Mouse (Mus musculus) lung, postnatal 14 days (tissue): ENCODE measurements around the gene Nfix.
"Not testable (repeated sequence)": the region's sequence is repeated elsewhere in the genome, so short reads cannot be mapped to it uniquely, and the experiment has no call there.

Source experiments
- DNase-seq: peaks from one replicate; pipeline ENCODE4 v3.0.0; 2021

Gene Nfix

DNA sequence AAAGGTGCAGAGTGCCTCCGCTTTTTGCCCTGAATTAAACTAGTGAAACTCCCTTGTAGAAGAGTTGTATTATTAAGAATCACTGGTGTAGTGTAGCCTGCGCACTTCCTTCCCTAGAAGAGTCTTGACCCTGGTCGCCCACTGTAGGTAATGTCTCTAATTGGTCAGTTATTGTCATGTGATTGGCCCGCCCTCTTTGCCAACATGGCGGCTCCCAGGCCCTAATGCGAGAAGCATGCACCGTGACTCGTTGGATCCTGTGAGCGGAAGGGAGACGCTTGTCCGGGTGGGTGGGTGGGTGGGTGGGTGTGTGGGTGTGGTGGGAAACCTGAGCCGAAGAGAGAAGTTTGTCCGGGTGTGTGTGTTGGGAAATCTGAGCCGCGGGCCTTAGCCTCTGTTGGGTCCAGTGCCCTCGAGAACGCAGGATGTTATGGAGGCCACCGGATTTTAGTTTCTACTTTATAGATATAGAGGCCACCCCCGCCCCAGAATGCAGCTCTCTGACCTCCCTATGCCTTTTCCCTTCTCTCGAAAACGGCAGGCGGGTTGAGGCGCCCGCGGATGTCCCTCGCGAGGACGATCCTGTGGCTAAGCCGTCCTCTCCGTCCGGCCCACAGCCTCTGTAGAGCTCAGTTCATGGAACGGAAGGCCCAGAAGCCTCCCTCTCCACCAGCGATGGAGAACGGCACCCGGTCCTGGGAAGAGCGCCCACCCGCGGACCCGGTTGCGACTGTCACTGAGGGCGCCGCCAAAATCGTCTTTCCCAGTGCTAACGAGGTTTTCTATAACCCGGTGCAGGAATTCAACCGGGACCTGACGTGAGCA, 110.8 kb downstream of the Nfix start:
- DNase-seq = peak; percentile 89

DNA sequence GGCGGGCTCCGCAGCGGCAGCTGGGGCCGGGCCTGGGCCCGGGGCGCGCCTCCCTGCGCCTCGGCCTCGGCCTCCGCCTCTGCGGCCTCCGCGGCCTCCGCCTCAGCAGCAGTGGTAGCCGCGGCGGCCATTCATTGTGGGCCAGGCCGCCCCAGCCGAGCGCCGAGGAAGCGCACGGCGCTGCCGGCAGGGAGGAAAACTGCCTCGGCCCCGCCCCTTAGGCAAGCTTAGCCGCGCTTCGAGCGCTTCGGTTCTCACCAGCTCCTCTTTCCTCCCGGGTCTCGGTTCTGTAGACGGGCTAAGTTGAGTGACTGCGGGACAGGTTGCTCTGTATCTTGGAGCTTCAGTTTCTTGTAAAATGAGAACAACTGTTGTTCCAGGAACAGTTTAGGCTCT, 112.4 kb downstream of the Nfix start, which contains the start of gene Nacc1:
Gene Nacc1, minus strand, starts transcription at position 158 of the 396 bp plus-strand sequence.
- peak; percentile 90 for DNase-seq

DNA sequence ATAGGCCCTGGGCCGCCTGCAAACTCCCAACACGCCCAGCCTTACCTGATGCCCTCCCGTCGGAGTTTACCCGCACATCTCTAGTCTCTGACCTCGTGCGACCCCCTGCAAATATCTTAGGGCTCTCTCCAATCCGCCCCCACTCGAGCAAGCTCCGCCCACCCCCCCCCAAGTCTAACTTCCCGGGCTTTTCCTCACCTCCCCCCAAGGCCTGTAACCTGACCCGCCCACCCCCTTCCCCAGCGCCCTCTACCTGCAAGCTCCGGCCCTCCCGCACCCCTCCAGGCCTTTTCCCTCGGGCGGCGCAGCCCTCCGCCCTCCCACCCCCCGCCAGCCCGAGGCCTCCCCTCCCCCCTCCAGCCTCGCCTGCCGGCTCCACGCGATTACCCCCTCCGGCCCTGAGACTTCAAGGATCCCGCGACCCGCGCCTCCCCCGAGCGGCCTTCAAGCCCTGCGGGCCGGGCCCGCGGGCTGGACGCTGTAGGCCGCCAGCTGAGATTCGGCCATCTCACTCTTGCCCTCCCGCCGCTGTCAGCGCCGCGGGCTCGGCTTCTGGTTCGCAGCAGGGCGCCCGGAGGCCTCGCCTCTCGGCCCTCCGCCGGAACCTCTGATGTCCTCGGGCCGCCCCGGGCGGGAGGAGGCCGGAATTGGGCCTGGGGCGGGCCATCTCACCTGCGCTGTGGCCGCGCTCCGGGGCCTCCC, 113.0 kb downstream of the Nfix start:
- DNase-seq = no peak

DNA sequence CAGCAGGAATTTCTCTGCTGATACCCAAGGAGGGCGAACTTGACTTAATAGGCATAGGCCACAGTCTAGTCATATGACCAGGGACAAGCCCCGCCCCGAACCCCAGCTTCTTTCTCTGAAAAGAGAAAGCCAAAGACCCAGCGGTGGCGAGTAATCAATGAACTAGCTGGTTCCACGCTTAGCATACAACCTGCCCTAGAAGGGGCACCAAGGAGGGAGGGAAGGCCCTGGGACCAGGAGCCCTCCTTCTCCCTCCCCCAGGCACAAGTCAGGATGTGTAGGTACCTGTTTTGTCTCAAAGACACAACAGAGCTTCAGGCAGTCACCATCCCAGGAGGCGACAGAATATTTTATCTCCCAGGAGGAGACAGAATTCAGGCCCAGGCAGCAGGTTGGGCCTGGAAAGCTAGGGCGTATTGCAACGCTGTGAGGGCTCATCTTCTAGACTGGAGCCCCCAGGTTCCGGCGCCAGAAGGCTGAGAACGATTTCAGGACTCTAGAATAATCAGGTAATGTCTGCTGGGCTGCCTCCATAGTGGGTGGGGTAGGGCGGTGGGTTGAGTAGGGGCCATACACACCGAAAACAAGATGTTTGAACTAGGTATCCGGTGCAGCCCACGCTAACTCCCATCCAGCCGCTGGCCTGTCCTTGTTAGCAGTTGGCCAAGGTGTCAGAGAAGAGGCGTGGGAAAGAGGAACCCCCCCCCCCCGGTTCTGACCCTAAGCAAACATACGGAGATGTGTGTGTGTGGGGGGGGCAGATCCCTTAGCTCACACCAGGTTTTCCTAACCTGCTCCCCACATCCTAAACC, 113.7 kb downstream of the Nfix start, which contains the start of gene Trmt1:
Gene Trmt1, plus strand, starts transcription at position 117 of the 812 bp plus-strand sequence.
- peak; percentile 37 for DNase-seq

DNA sequence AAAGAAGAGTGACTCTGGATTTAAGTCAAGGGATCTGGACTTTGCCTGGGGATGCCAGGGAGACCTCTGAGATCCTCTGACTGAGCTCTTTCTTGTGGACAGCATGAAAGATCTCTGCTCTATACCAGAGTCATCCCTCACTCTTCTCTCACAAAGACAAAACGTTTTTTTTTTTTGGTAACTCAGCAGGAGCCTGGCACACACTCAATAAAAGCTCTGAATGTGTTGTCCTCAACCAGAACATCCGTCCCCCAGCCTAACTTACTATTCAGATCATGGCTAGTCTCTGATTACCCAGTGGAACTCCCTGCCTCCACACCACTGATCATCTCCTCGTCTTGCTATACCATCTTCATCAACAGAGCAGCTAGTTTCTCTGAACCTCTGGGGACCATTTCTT, 115.6 kb downstream of the Nfix start:
- no peak for DNase-seq

DNA sequence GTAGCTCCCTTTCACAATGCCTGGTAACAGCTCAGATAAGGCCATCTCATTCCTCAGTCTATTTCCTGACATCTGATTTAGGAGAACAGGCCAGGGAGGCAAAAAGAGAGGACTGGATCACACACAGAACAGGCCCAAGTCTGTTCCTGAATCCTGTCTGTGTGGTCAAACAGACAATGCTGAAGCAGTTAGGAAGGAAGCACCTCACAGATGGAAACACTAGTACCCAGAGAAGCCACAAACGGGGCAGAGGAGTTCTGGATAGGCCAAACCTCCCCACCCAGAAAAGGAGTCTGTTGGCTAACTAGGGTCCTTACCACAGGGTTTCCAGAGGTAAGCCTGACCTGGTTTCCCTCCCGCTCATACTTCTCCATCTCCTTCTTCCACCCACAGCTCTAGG, 117.9 kb downstream of the Nfix start:
- no peak for DNase-seq

DNA sequence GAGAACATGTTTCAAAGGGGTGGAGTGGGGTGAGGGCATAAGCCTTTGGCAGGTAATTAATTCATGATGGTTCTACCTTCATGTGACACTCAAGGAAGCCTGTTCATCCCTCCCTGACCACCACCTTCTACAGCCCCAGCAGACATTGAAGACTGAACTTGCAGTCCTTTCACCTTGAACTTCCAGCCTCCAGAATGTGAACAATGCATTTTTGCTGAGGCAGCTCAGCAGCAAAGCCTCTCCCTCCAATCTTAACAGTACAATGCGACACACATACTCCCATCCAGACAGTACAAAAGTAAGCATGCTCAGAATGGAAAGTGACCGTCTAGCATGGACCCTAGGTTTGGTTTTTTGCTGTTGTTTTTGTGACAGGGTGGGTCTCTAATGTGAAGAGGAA, 118.7 kb downstream of the Nfix start:
- no peak for DNase-seq

DNA sequence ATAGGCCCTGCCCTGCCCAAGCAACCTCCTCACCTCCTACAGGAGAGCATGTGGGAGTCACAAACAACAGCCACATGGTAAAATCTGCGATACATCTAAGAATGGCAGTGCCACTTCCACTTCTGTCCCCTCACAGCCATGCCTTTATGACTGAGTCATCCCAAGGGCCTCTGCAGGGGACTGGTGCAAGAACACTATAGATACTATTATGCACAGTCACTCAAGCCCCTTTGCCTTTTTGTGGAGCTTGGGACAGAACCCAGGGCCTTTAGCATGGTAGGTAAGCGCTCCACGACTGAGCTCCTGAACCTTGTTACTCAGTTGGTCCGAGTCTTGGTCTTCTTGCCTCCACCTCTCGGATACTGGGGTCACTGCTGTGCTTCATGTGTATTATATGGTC, 122.8 kb downstream of the Nfix start:
- DNase-seq = no peak

DNA sequence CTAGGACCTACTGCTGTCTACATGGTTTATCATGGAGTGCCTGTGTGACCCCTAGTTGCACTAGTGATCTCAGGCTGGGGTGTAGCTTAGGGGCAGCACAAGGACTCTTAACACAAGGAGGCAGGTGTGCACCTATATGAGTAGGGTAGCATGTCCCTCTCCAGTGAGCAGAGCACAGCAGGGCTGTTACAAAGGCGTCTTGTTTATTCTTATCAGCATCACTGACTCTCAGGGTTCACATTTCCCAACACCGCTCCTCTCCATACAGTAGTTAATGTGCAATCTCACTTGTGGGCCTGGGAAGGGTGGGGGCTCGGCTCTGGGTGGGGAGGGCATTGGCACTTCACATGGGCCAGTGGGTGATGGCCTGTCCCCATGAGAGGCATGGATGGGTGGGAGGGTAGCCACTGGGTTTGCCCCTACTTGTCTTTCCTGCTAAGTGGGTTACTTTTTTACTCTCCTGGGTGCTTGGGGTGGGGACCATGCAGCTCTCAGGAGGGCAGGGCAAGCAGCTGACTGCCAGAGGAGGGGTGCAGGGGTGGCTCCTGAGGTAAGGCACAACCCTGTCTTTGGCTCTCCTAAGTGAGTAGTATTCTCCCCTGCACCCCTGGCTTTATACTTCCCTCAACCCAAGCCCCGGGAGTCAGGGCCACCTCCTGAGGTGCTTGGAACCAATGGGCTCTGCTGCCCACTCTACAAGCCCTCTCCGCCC, 129.7 kb downstream of the Nfix start:
- DNase-seq = not testable (repeated sequence)

DNA sequence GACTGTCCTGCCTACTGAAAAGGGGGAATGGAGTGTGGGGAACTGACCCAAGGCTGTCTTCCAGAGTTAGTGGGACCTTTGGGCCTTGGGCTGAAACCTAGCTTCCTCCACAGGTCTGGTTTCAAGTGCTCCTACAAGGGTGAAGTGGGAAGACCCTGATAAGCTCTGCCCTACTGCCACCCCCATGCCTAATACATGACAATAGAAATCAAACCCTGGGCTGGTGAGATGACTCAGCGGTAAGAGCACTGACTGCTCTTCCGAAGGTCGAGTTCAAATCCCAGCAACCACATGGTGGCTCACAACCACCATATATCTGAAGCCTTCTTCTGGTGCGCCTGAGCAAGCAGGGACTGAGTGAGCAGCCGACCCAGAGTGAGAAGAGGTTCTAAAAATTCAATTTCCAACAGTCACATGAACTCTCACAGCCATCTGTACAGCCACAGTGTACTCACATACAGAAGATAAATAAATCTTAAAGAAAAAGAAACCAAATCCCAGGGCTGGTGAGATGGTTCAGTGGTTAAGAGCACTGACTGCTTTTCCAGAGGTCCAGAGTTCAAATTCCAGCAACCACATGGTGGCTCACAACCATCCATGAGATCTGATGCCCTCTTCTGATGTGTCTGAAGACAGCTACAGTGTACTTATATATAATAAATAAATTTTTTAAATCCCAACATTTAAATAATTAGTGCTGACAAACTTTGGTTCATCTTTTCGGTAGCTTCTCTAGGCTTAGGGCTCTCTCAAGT, 131.2 kb downstream of the Nfix start:
- DNase-seq = no peak

DNA sequence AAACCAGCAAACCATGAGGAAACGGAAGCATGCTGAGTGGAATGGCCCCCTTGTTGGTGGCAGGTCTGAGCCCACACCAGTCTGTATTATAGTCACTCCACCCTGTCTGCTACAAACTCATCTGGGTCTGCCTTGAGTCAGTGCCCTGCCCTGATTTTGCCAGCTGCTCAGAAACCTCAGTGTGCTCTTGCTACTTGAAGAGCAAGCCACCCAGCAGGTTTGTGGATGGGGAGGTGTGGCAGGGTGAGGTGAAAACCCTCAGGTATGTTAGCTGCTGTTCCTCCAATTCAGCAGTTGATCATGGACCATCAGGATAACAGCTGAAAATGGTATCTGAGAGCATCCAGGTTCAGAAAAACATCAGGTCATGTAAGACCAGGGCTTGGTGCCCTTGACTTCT, 132.1 kb downstream of the Nfix start:
- DNase-seq = no peak

DNA sequence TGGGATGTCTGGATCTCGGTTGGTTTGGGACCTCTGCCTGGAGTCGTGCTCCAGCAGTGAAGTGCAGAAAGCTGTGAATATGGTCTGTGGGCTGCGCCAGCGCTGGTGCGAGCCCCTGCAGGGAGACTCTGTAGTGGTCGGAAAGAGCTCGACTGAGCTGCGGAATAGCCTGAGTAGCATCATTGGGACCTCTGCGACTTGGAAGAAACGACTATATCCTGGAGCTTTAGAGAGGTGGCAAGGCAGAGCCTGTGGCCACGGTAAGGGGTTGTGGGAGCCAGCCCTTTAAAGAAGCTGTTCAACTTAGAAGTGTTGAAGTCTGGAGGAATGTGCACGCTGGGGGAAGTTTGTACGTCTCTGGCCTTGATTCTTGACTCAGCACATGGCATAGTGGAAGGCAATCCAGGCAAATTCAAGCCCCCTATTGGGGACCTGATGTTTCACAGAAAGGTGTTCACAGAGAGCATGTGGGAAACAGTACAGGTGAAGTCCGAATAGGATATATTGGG, 134.7 kb downstream of the Nfix start:
- DNase-seq = no peak

DNA sequence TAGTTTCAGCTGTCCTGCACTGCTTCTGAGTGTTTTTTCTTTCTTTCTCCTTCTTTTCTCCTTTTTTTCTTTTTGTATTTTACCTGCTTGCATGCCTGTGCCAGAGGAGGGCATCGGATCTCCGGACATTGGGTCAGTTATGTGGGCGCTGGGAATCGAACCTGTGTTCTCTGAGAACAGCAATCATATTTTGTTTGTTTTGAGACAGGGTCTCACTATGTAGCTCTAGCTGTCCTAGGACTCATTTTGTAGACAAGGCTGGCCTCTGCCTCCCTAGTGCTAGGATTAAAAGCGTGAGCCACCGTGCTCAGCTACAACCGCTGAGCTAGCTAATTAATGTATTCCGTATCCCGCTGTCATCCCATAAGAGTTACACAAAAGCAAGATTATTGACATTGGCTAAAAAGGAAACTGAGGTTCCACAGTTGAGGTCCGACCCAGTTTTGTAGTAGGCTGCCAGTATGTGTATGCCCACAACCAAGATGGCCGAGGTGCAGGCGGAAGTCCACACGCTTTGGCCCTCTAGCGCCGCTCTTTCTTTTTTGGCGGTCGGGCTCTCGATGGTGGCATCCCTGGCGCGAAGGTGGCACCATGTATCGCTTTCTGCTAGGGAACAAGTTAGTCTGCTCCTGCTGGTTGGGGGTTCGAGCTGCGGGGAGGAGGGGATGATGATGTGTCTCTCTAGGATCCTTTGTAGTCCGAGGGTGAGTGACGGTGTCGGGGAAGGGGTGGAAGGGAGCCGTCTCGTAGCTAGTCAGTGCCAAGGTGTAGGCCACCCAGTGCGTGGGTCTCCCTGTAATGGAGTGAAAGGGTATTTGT, 135.4 kb downstream of the Nfix start:
- DNase-seq = peak; percentile 81

DNA sequence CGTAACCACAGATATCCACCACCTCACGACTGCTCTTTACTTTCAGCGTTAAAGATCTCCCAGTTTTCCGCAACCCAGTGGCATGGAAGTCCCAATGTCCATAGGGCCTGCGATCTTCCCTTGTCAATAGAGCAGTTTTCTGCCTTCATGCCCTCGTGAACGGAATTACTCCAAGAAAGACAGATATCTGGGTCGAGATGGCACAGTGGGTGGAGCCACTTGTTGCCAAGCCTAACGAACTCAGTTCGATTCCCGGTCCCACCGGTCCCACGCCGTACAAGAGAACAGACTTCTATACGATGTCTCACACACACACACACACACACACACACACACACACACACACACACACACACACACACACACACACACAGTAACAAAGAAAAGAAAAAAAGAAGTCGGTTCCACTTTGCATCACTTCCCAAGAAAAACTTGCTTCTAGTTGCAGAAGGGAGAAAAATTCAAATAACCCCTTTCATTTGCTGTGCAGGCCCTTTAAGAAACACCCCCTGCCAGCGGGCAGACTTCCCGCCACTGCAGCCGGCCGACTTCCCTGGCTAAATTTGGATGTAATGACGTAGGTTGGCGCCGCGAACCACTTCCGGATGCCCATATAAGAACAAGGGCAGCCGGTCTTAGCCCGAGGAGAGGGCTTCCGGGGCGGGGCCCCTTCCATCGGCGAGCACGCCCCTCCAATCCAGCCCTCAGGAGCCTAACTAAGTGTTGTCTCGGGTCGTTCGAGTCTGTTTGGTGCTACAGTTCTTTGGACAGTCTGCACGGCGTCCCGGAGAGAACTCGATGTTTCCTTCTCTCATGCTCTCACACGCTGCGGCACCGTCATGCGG, 136.4 kb downstream of the Nfix start:
- DNase-seq = peak; percentile 98

DNA sequence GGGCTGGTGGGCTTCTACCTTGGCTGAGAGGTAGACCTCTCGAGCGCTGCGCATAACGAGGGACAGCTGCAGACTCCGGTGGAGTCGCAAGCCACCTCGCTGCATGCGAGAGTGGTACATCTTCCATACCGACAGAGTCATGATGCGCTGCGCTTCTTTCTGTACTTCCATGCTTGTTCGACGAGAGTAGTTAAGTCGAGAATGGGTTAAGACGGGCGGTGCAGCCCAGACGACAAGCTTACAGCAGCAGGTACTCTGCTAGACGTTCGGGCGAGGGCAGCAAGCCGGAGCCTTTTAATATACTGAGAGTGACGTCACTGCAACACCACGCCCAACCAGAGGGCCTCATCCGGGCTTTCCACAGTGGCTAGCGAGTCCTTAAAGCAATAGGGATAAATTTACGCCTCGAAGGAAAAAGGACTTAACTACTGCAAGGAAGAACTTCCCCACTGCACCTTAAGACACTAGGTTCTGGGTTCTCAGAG, 137.5 kb downstream of the Nfix start, which contains the start of gene Ier2:
Gene Ier2, minus strand, starts transcription at position 272 of the 485 bp plus-strand sequence.
- DNase-seq = peak; percentile 97

DNA sequence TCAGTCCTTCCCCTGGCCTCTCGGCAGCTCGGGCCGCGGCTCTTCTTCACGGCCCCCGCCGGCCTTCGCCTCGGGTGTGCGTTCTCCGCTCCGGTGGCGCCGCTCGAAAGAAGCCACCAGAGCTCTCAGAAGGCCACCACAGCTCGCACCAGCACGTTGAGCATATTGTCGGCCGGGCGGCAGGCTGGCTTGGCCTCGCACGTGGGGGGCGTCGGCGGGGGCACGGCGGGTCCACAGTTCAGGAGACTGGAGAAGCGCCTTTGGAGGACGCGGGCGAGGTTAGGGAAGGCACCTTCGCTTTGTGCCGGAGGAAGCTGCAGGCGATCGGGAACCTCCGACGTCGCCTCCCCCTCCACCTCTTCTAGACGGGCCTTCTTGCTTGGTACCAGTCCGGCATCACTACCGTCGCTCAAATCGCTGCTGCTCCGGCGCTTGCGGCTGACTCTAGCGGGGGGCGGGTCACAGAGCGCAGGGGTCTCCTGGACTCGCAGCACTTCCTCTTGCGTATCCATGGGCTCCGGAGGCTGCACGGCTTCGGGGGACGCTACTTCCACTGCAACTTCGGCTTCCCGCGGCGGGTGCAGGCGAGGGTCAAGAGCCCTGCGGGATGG, 138.1 kb downstream of the Nfix start:
- peak; percentile 50 for DNase-seq

DNA sequence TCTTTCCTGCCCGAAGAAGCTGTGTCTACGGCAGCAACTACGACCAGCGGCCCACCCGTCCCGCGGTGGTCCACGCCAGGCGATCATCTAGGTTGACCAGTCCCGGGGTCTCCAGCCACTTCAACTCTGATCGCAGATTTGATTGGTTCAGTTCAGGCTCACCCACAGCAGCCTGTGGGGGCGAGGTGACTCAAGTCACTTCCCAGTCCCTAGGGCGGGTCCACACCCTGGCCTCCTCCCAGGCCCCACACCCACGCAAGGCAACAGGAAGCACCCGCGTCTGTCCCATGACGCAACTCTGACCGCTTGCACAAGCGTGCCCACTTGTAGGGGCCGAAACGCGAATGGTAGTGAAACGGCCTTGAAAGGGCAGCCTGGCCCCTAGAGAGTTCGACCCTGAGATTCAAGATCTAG, 138.7 kb downstream of the Nfix start:
- peak; percentile 96 for DNase-seq

DNA sequence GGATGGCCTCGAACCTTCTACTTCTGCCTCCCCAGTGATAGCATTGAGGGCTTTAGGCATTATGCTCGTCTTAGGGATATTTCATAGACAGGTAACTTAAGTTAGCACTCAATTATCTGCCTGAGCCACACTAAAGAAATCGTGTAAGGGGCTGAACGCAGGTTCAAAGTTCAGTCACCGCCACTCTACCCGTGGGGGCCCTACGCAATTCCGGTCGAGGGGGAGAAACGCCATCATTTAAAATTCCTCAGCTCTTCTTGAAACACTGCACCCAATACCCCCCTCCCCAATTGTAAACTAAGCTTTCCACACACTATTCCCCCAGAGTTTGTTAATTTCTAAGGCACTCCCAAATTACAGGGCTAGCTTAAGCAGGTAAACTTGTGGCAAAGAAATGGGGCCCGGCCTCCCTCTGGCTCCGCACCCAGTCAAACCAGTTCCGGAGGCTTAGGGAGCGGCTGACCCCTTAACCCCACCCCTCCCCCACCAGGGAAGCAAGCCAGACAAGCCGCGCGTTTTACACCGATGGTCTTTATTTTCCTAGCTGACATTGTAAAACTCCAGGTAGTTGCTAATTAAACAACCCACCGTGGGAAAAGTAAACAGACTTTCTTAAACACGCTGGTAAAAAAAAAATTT, 139.2 kb downstream of the Nfix start:
- peak; percentile 79 for DNase-seq
